Mouse (Mus musculus) liver, adult 2 months (tissue): ENCODE data around the gene Gm28035. TPM values are rescaled to one million over a fixed set of nuclear protein-coding genes. Genes with fewer than 3 reads are reported as not detected.

ENCODE experiments used
- DNase-seq: peaks from one replicate; pipeline ENCODE4 v3.0.0-alpha.2; 2011; ENCODE audit warnings: low read depth, low spot score; ENCODE audit errors: extremely low read depth
- H3K27ac ChIP-seq: fragments of 200-500 bp; replicated peaks from 2 replicates; pipeline ENCODE4 v1.5.1; 2012; ENCODE audit warnings: low read depth, mild to moderate bottlenecking, control low read depth, inconsistent platforms, low read length; ENCODE audit not compliant: insufficient read depth
- H3K27me3 ChIP-seq: fragments of 200-500 bp; 2 replicates; pipeline ENCODE4 v1.6.1; 2012; ENCODE audit warnings: mild to moderate bottlenecking, moderate library complexity, low read length, inconsistent platforms; ENCODE audit not compliant: control insufficient read depth, insufficient read depth
- H3K36me3 ChIP-seq: fragments of 200-500 bp; 2 replicates; pipeline ENCODE4 v1.6.1; 2012; ENCODE audit warnings: low read length, inconsistent platforms; ENCODE audit not compliant: control insufficient read depth, insufficient read depth
- H3K4me1 ChIP-seq: fragments of 200-500 bp; 2 replicates; pipeline ENCODE4 v1.6.1; 2011; ENCODE audit warnings: low read length; ENCODE audit not compliant: control insufficient read depth, insufficient read depth
- H3K4me3 ChIP-seq: fragments of 200-500 bp; 2 replicates; pipeline ENCODE4 v1.5.1; 2011; ENCODE audit warnings: low read depth, mild to moderate bottlenecking, control low read depth, low read length, moderate library complexity; ENCODE audit not compliant: insufficient read depth
- H3K79me2 ChIP-seq: fragments of 200-500 bp; 2 replicates; pipeline ENCODE4 v1.6.1; 2012; ENCODE audit warnings: inconsistent platforms, mild to moderate bottlenecking, low read length, moderate library complexity; ENCODE audit not compliant: control insufficient read depth, insufficient read depth
- H3K9ac ChIP-seq: fragments of 200-500 bp; 2 replicates; pipeline ENCODE4 v1.6.1; 2012; ENCODE audit warnings: low read depth, mild to moderate bottlenecking, control low read depth, inconsistent platforms, low read length
- CTCF ChIP-seq: fragments of 200-500 bp; IDR thresholded peaks from 2 replicates; pipeline ENCODE4 v1.5.1; 2011; ENCODE audit warnings: low read depth, low read length, control low read depth
- POLR2A ChIP-seq: fragments of 200-500 bp; IDR thresholded peaks from 2 replicates; pipeline ENCODE4 v1.6.1; 2011; ENCODE audit warnings: low read length, control low read depth; ENCODE audit not compliant: insufficient read depth; ENCODE audit errors: extremely low read depth
- WGBS: fragments of 180-500 bp; shearing (Covaris S2); methylation state at CpG from one replicate; pipeline ENCODE4 v1.1.7; 2018; 5-methylcytosine and 5-hydroxymethylcytosine counted together
- polyA plus RNA-seq: library from polyadenylated mRNA; depleted of rRNA; stranded (reverse); fragments of >200 nt; gene quantifications from 2 replicates; pipeline ENCODE4 v1.2.3, GENCODE M21; 2012
- total RNA-seq: library from RNA; depleted of rRNA; stranded (reverse); fragments of >200 nt; gene quantifications from 2 replicates; pipeline ENCODE4 v1.2.3, GENCODE M21; 2014

Gm28035 gene
- total and polyA plus RNA-seq, 2 experiments: 5.1 to 8.6 TPM

DNA sequence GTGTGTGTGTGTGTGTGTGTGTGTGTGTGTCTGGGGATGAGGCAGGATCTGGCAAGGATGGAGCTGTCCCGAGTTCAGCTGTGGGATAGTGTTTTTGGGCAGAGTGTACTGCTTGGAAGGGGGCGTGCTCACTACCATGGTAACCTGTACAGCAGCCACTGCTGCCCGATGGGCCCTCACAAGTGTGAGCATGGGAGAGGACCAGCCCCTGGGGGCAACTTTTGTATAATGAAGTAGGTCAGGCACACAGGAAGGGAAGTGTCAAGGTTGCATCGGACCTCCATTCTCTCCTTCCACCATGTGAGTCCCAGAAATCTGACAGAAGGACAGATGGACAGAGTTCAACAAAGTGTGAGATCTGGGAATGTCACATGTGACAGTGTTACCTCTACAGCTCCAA, 7.3 kb downstream of the Gm28035 start:
- TF ChIP-seq POLR2A: no peak
- no peak for TF ChIP-seq CTCF
- no peak for DNase-seq
- H3K4me3 ChIP-seq: no peak overlapping the region
- no peak overlapping the region for H3K9ac ChIP-seq
- peaks cover 26% of the 10 kb centered on the region for H3K4me1 ChIP-seq
- 40% methylated on average over 4 of the region's 4 CpGs for WGBS
- H3K27me3 ChIP-seq: no peaks in the 10 kb centered on the region
- H3K36me3 ChIP-seq: peaks cover 4% of the 10 kb centered on the region; the same call in 1 of the 2 replicates
- peaks cover 74% of the 10 kb centered on the region for H3K79me2 ChIP-seq
- H3K27ac ChIP-seq: no peak overlapping the region

DNA sequence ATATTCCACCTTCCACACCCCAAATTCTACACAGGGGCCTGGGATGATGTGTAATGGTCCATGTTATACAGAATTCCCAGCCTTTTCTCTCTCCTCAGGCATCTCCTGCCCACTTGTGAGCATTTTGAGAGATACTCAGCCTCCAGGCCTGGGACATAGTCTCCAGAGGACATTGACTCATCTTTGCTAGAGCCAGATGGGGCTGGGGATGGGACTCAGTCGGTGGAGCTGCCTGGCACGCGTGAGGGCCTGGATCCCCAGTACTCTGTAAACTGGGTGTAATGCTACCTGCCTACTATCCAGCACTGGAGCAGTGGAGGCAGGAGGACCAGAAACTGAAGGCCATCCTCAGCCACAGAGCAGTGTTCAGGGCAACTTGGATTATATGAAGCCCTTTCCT, 8.8 kb downstream of the Gm28035 start:
- Histone ChIP-seq H3K36me3 (peaks cover 4% of the 10 kb centered on the region; the same call in 1 of the 2 replicates), H3K27ac (0 out of 2 replicates have a peak overlapping the region, but pooled peaks have one; percentile 11), H3K4me3 (no peak overlapping the region), H3K9ac (no peak overlapping the region), H3K27me3 (no peaks in the 10 kb centered on the region), H3K4me1 (peaks cover 16% of the 10 kb centered on the region), H3K79me2 (peaks cover 68% of the 10 kb centered on the region)
- 89% methylated on average over 3 of the region's 3 CpGs for WGBS
- TF ChIP-seq CTCF: no peak
- no peak for TF ChIP-seq POLR2A
- DNase-seq: no peak

DNA sequence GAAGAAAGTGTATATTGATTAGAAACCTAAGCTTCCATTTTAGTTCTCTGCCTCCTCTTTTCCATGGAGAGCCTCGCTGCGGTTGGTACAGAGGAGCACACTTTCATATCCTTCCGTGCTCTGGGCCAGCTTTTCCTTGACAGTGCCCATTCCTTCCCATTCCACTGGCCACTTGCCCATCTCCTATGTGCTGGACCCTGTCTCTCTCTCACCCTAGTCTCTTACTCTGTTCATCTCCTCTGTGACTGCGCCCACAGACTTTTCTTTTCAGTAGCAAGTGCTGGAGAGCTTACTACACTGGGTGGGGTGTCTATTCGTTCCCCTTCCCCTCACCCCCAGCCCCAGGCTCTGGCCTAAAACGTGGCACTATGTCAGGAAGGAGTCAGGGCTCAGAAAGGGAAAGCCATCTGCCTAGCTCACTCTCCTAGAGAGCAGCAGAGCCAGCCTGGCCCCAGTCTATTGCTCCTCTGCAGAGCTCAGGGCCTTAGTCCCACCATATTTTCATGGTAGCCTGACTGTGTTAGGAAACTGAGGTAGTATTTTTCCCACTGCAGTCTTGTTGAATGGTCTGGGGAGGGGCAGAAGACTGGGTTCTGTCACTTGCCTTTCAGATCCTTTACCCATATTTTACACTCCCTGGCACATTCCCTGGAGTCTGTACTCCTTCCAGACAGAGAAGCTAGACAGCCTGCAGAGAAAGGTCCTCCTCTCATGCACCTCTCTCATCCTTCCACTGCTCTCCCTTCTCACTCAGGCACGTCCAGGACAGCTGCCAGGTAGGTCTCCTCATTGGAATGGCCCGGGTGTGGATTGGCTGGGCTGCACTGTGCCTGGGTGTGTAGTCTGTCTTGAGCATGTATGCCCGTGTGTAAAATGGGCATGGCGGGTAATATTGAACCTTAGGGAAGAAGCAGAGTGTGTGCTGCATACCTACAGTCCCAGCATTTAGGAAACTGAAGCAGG, 10.1 kb downstream of the Gm28035 start:
- no peaks in the 10 kb centered on the region for H3K27me3 ChIP-seq
- no peak for TF ChIP-seq POLR2A
- no peak for TF ChIP-seq CTCF
- 83% methylated on average over 10 of the region's 10 CpGs for WGBS
- peaks cover 10% of the 10 kb centered on the region; the same call in 1 of the 2 replicates for H3K36me3 ChIP-seq
- H3K4me1 ChIP-seq: peaks cover 16% of the 10 kb centered on the region
- H3K79me2 ChIP-seq: peaks cover 64% of the 10 kb centered on the region
- no peak overlapping the region for H3K27ac ChIP-seq
- no peak for DNase-seq
- H3K9ac ChIP-seq: no peak overlapping the region
- no peak overlapping the region for H3K4me3 ChIP-seq

DNA sequence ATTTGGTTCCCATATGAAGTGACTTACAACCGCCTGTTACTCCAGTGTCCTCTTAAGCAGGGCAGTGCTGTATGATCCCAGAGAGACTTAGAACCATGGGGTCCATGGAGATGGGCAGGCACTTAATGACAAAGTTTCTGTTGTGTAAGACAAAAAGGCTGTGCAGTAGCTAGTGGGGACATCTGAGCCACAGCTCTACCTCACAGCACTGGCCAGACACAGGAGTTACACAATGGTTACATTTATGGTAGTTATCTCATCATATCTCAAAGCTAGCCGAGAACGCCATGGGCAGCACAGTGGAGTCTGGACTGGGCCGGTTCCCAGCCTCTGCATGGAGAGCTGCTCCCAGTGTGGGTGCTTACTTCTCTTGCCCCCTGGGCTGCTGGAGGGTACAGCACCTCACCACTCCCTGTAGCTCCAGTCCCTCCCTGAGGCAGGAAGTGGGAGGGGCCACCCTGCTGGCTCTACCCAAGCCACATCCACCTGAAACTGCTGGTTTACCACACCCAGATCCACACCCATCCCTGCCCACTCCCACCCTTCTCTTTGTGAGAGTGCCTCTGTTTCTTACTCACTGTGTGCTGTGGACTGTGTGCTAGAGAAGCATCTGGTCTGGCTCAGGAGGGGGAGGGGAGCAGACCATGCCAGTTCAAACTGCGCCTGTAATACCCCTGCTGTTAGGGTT, 11.2 kb downstream of the Gm28035 start:
- no peaks in the 10 kb centered on the region for H3K27me3 ChIP-seq
- H3K4me3 ChIP-seq: no peak overlapping the region
- peaks cover 18% of the 10 kb centered on the region; the same call in 1 of the 2 replicates for H3K36me3 ChIP-seq
- no peak for DNase-seq
- H3K27ac ChIP-seq: no peak overlapping the region
- H3K4me1 ChIP-seq: peaks cover 14% of the 10 kb centered on the region
- TF ChIP-seq POLR2A (no peak), CTCF (no peak)
- WGBS: 82% methylated on average over 5 of the region's 5 CpGs
- H3K79me2 ChIP-seq: peaks cover 68% of the 10 kb centered on the region
- no peak overlapping the region for H3K9ac ChIP-seq

DNA sequence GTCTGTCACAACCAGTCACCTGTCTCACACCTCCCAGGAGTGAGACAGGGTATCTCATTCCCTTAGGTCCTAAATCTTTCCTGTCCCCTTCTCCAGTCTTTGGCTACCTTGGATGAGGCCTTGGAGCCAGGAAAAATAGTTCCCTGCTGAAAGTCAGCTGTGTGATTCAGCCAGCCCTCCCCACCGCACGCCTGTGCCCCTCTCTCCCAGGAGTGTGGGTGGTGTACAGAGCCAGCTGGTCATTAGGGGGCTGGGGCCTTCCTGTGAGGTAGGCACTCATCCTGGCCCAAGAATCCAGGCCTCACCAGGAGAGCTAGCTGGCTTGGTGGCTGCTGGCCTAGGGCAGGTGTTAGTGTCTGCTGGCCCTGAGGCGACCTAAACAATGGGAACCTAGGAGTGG, 12.2 kb downstream of the Gm28035 start:
- Histone ChIP-seq H3K9ac (no peak overlapping the region), H3K4me3 (no peak overlapping the region), H3K27ac (no peak overlapping the region), H3K27me3 (no peaks in the 10 kb centered on the region), H3K79me2 (peaks cover 68% of the 10 kb centered on the region), H3K4me1 (peaks cover 8% of the 10 kb centered on the region), H3K36me3 (peaks cover 24% of the 10 kb centered on the region; the same call in 1 of the 2 replicates)
- no peak for TF ChIP-seq CTCF
- TF ChIP-seq POLR2A: no peak
- 91% methylated on average over 3 of the region's 3 CpGs for WGBS
- DNase-seq: no peak
